8 mouse cellular contexts compared by ENCODE assay signal in genomic region chr17:6425325-6425724, GRCm38 (mm10). TPM values are rescaled to one million over a fixed set of nuclear protein-coding genes. Genes with fewer than 3 reads are reported as not detected.
DNase-seq lines count a peak whose midpoint lies in the region; ATAC-seq and TF ChIP-seq lines count a peak whose summit lies in the region.
"Not testable (repeated sequence)": the region's sequence is repeated elsewhere in the genome, so short reads cannot be mapped to it uniquely, and the experiment has no call there.

No protein-coding gene starts in this region.

- not testable (repeated sequence) for TF ChIP-seq EP300 in CH12.LX (IDR thresholded peaks at IDR 0.05; ENCODE audit: low read length)

- not testable (repeated sequence) for TF ChIP-seq CTCF in CH12.LX (conservative IDR thresholded peaks at IDR 0.05 in 1 of 2, IDR thresholded peaks at IDR 0.05 in 1 of 2; ENCODE audit: low read depth in 2 of 2, low read length in 2 of 2); hindbrain, postnatal 0 days (IDR thresholded peaks at IDR 0.05; ENCODE audit: low read depth)

- H3K4me2 ChIP-seq in CH12.LX (ENCODE audit: insufficient read depth, low read depth, poor library complexity, severe bottlenecking) = peak overlapping the region; percentile 87
- H3K4me2 ChIP-seq in forebrain, embryonic 14.5 days (ENCODE audit: low read length); hindbrain, postnatal 0 days (ENCODE audit: low read depth, low read length); limb, embryonic 14.5 days (replicated peaks; ENCODE audit: low read depth, low read length, severe bottlenecking); midbrain, embryonic 11.5 days: not testable (repeated sequence)

- dilution Hi-C loops in CH12.LX (cut with MboI; ENCODE audit: extremely low pct_ligation_motif_present, extremely low pct_unique_long_range_greater_than_20kb, low sequenced_read_pairs) = not testable (repeated sequence)

- H3K9ac ChIP-seq in CH12.LX (ENCODE audit: insufficient read depth, low read depth) = peak overlapping the region; percentile 53; the same call in 1 of the 2 replicates
- not testable (repeated sequence) for H3K9ac ChIP-seq in forebrain, embryonic 14.5 days (ENCODE audit: low read length); hindbrain, postnatal 0 days (replicated peaks; ENCODE audit: low read length); limb, embryonic 14.5 days (ENCODE audit: low read depth, low read length, severe bottlenecking); midbrain, embryonic 11.5 days (ENCODE audit: low read length)

- H3K27ac ChIP-seq in CH12.LX (ENCODE audit: insufficient read depth, low read depth); forebrain, embryonic 14.5 days (ENCODE audit: low read depth, low read length); hindbrain, postnatal 0 days; limb, embryonic 14.5 days (replicated peaks; ENCODE audit: low read depth, low read length); midbrain, embryonic 11.5 days (ENCODE audit: low read depth, low read length): not testable (repeated sequence)

- DNase-seq in CH12.LX (ENCODE audit: extremely low read depth) = not testable (repeated sequence)
- peak; percentile 86 for DNase-seq in R1 (ENCODE audit: low read depth, low spot score)
- DNase-seq in embryo, embryonic 10.5 days (ENCODE audit: low spot score) = peak; percentile 51
- DNase-seq in forebrain, embryonic 14.5 days (ENCODE audit: low spot score) = peak; percentile 29
- DNase-seq in hindbrain, postnatal 0 days (ENCODE audit: low spot score) = peak; percentile 8
- peak; percentile 36 for DNase-seq in limb, embryonic 14.5 days (ENCODE audit: low spot score)
- DNase-seq in midbrain, embryonic 11.5 days (ENCODE audit: low spot score, missing footprints) = peak; percentile 83
- peak; percentile 55 for DNase-seq in thymus, postnatal 0 days (ENCODE audit: low spot score)

- TF ChIP-seq POLR2A in CH12.LX (IDR thresholded peaks at IDR 0.05; ENCODE audit: low read depth, low read length); limb, embryonic 14.5 days (IDR thresholded peaks at IDR 0.05; ENCODE audit: borderline replicate concordance, extremely low read depth, insufficient read depth, insufficient read length): not testable (repeated sequence)

- H3K4me1 ChIP-seq in CH12.LX (ENCODE audit: control insufficient read depth in 1 of 2, insufficient read depth in 2 of 2) = peaks cover 9 to 17% of the 10 kb centered on the region in 2 experiments
- not testable (repeated sequence) for H3K4me1 ChIP-seq in forebrain, embryonic 14.5 days (ENCODE audit: control insufficient read depth, insufficient read depth, low read length); hindbrain, postnatal 0 days (ENCODE audit: insufficient read depth, low read length); limb, embryonic 14.5 days (ENCODE audit: control insufficient read depth, insufficient read depth, low read length); midbrain, embryonic 11.5 days (ENCODE audit: control insufficient read depth, insufficient read depth, low read length)

- not testable (repeated sequence) for ATAC-seq in forebrain, embryonic 14.5 days; hindbrain, postnatal 0 days; limb, embryonic 14.5 days (ENCODE audit: low FRiP score, low read depth); midbrain, embryonic 11.5 days (ENCODE audit: low FRiP score)

- in situ Hi-C loops in CH12.LX (cut with MboI; ENCODE audit: low pct_ligation_motif_present, low pct_unique_long_range_greater_than_20kb, low sequenced_read_pairs) = not testable (repeated sequence)

- TF ChIP-seq RAD21 in CH12.LX (IDR thresholded peaks at IDR 0.05; ENCODE audit: low read depth, low read length) = not testable (repeated sequence)

- not testable (repeated sequence) for H3K9me3 ChIP-seq in CH12.LX (replicated peaks; ENCODE audit: low read length); forebrain, embryonic 14.5 days (replicated peaks; ENCODE audit: control insufficient read depth, low read length); hindbrain, postnatal 0 days (ENCODE audit: low read length); limb, embryonic 14.5 days (ENCODE audit: control insufficient read depth, low read length); midbrain, embryonic 11.5 days (ENCODE audit: control insufficient read depth, low read length)

- whole genome bisulfite sequencing in forebrain, embryonic 14.5 days = 96% methylated on average over 2 of the region's 3 CpGs
- 72% methylated on average over 2 of the region's 3 CpGs for whole genome bisulfite sequencing in hindbrain, postnatal 0 days
- 86% methylated on average over 2 of the region's 3 CpGs for WGBS in limb, embryonic 14.5 days
- WGBS in midbrain, embryonic 11.5 days = 81% methylated on average over 2 of the region's 3 CpGs

- H3K79me2 ChIP-seq in CH12.LX (replicated peaks; ENCODE audit: control insufficient read depth, extremely low read depth, insufficient read depth, poor library complexity, severe bottlenecking) = peaks cover 16% of the 10 kb centered on the region

- not testable (repeated sequence) for H3K36me3 ChIP-seq in CH12.LX (replicated peaks in 1 of 2; ENCODE audit: control insufficient read depth in 1 of 2, insufficient read depth in 1 of 2, low read length in 1 of 2); forebrain, embryonic 14.5 days (ENCODE audit: control insufficient read depth, insufficient read depth, low read length); hindbrain, postnatal 0 days (ENCODE audit: insufficient read depth, low read length); limb, embryonic 14.5 days (ENCODE audit: control insufficient read depth, insufficient read depth, low read length); midbrain, embryonic 11.5 days (ENCODE audit: control insufficient read depth, insufficient read depth, low read length)

- H3K4me3 ChIP-seq in CH12.LX (replicated peaks in 1 of 3; ENCODE audit: low read depth in 2 of 3, low read length in 2 of 3, poor library complexity in 1 of 3) = peak overlapping the region in 1 of 3 experiments; percentile 8
- not testable (repeated sequence) for H3K4me3 ChIP-seq in forebrain, embryonic 14.5 days (ENCODE audit: low read depth, low read length); hindbrain, postnatal 0 days (ENCODE audit: low read length); limb, embryonic 14.5 days (replicated peaks; ENCODE audit: low read length); midbrain, embryonic 11.5 days (ENCODE audit: low read depth, low read length)

- not testable (repeated sequence) for H3K27me3 ChIP-seq in CH12.LX (replicated peaks); forebrain, embryonic 14.5 days (replicated peaks; ENCODE audit: control insufficient read depth, insufficient read depth, low read length); hindbrain, postnatal 0 days (ENCODE audit: insufficient read depth, low read length); limb, embryonic 14.5 days (ENCODE audit: control insufficient read depth, insufficient read depth, low read length); midbrain, embryonic 11.5 days (ENCODE audit: control insufficient read depth, insufficient read depth, low read length)

RNA-seq across cellular contexts. Expression of gene Dynlt1b, which starts 4.6 kb away (rescaled TPM):
- total RNA-seq in CH12.LX (2012; rRNA removed) = 338 and 389 TPM in 2 replicates
- 542 and 607 TPM in 2 replicates for total RNA-seq in CH12.LX (2014; rRNA removed)
- polyA plus RNA-seq in CH12.LX (2012; ENCODE audit: insufficient read length, low read depth) = 287 and 371 TPM in 2 replicates
- polyA plus RNA-seq in forebrain, embryonic 14.5 days (2014; fragmentation: Nextera tagmentation; extraction: Ambion mirVana) = 1,124 and 1,383 TPM in 2 replicates
- total RNA-seq in hindbrain, postnatal 0 days (2014; rRNA removed) = 392 and 457 TPM in 2 replicates
- polyA plus RNA-seq in hindbrain, postnatal 0 days (2015; fragmentation: Nextera tagmentation; extraction: Ambion mirVana) = 1,203 and 1,233 TPM in 2 replicates
- polyA plus RNA-seq in limb, embryonic 14.5 days (2012; rRNA removed) = 399 and 408 TPM in 2 replicates
- polyA plus RNA-seq in limb, embryonic 14.5 days (2014; fragmentation: Nextera tagmentation; extraction: Ambion mirVana) = 513 and 517 TPM in 2 replicates
- 673 and 680 TPM in 2 replicates for polyA plus RNA-seq in midbrain, embryonic 11.5 days (2014; fragmentation: Nextera tagmentation; extraction: Ambion mirVana)
- 921 and 944 TPM in 2 replicates for polyA plus RNA-seq in thymus, postnatal 0 days (2015; fragmentation: Nextera tagmentation; extraction: Ambion mirVana)
